Mouse (Mus musculus): ENCODE results near the gene Prodh2.
A peak's percentile ranks its signal among the peaks of the same experiment; 100 is the strongest.
"Not testable (repeated sequence)": the region's sequence is repeated elsewhere in the genome, so short reads cannot be mapped to it uniquely, and the experiment has no call there.

Prodh2 gene

DNA sequence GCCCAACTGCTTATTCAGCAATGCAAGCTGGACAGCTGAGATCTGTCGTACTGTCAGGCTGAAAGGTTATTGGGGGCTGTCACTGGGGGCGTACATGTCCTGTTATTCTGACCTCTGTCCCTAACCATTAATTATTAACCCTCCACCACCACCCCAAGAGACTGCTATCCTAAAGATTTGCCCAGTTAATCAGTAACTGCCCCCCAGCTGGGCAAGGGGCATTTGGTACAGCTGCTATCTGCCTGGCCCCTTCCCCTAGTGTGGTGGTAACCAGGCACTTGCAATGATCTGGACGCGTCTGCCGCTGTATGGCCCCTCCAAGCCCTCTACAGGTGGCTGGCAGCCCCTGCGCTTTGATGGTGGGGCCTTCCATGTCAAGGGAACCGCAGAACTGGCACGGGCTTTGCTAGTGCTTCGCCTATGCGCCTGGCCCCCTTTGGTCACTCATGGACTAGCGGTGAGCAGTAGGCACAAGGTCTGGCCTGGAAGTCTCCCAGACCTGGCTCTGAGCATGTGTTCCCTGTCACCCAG lies at the start of gene Prodh2:
Gene Prodh2, plus strand, starts transcription at position 222 of the 531 bp plus-strand sequence.
- no peak for ATAC-seq (ENCODE audit: low TSS enrichment)

DNA sequence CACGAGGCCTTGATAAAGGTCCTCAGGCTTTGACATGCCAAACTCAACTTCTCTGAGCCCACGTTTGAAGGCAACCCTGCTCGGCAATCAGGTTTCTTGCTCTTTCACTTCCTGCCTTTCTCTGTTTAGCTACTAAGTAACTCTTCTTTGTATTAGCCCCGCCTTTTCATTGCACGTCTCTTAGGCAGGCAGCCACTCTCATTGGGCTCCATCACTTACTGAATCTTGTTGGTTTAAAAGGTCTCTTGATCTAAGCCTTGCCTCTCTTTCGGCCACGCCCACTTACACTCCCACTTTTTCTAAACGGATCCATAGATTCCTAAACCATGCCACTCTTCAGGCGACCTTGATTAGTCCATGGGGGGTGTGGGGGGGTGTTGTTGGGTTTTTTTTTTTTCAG lies 49.7 kb upstream of the Prodh2 start:
- ATAC-seq (ENCODE audit: low TSS enrichment): no peak

DNA sequence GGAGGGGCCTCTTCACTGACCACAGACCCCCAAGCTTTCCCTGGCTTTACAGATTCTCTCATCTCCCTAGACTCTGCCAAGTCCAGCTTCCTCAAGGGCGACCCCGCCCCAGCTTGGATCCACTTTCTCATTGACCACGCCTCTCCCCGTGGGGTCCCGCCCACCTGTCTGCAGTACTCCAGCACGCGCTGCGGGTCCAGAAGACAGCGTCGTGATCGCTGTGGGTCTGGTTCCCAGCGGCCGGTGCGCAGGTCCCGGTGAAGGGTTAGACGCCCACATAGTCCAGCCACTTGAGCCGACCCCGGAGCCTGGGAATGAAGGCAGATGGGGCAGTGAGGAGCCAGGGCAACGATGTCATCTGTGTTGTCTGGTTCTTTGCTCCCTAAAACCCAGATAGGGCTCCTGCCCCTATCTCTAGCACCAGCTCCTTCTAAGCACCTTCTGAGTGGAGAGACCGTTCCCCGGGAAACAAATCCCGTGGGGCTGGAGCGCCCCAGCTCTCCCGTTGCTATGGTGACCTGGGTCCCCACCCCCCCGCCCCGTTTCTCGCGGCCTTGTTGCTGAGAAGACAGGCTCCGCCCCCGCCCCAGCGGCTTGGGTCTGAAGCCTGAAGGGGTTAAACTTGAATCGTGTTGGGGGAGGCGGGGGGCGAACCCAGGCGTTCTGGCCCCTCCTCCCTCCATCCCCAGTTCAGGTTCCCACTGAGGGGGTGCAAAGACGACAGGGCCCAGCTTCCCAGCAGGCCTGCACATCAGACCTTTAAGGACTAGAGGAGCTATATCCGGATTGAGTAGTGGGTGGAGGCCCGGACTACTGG lies 49.1 kb upstream of the Prodh2 start:
- ATAC-seq (ENCODE audit: low TSS enrichment): peak; percentile 28; the same call in 1 of the 2 replicates

DNA sequence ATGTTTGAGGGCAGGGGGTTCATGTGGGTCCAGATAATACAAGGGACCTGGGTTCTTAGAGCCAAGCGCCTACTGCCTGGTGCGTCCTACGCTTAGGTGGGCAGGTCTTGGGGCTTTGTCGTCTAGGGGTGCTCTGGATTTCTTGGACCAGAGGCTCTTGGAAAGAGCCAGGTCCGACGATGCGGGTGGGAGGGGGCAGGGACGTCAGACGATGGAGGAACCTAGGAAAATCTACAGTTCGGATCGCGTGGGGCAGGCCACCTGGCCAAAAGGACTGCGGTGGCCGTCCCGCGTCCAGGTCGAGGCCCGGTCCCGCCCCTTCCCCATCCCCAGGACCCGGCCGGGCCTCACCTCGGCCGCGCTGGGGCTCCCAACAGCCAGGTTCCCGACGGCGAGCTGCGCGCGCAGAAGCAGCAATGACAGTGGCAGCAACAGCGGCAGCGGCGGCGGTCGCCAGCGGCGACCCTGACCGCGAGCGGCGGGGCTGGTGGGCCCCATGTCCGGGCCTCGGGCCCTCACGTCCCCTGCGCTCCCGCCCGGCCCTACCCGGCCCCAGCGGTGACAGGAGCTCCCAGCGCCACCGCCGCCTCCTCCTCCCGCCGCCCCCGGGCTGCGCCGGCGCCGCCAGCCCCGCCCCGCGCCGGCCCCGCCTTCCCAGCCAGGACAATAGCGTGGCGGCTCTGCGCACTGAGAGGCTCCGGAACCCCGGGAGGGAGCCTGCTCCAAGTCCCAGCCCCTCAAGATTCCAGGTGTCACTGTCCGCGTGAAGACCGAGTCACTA lies 48.3 kb upstream of the Prodh2 start, which contains the start of gene Aplp1:
Gene Aplp1, minus strand, starts transcription at position 565 of the 781 bp plus-strand sequence.
- ATAC-seq (ENCODE audit: low TSS enrichment): peak; percentile 70

DNA sequence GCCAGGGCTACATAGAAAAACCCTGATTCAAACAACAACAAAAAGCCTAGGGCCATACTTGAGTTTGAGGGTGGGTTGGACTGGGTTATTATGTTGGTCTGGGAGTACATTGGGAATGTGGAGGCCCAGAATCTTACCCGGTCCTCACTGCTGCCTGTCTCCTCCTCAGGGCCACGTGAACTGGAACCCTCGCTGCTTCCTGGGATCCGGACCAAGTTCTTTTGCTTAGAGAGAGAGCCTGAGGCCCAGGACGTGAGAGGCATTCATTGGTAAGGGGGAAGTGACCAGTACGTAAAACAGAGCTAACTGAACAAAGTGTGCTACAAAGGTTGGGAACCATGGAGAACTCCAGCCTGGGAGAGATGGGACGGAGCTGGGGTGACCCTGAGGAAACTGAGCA lies 43.2 kb upstream of the Prodh2 start:
- peak; percentile 22; the same call in 1 of the 2 replicates for ATAC-seq (ENCODE audit: low TSS enrichment)

DNA sequence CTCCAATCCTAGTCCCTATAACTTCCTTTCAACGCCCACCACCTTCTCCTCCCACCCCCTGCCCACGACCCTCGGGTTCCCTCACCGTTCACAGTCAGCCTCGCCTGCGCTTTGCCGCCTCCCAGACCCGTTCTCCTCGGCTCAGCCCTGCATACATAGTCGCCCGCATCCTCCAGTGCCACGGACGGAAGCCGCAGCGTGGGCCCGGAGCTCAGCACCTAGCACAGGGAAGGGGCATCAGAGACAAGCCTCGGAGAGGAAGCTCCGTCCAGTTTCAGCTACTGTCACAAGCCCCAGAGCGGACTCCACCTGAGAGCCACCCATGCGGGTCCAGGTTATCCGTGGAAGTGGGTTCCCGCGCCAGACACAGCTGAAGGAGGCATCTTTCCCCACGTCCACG lies 40.1 kb upstream of the Prodh2 start:
- no peak for ATAC-seq (ENCODE audit: low TSS enrichment)

DNA sequence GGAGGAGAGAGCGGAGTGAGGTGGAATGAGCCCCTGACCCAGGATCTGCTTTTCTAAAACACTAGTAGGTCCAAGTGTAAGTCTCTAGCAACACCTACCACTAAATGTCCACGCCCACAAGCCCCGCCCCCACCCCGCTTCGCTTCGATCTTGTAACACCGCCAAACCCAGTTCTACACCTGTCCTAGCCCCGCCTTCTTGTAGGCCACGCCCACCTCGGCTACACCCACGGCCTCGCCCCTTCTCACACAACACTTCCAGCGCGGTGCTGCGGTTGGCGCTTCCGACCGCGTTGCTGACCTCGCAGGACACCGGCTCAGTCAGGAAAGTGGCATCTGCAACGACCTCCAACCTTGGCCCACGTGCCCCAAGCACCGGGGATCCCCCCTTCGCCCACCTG lies 39.7 kb upstream of the Prodh2 start:
- ATAC-seq (ENCODE audit: low TSS enrichment): no peak

DNA sequence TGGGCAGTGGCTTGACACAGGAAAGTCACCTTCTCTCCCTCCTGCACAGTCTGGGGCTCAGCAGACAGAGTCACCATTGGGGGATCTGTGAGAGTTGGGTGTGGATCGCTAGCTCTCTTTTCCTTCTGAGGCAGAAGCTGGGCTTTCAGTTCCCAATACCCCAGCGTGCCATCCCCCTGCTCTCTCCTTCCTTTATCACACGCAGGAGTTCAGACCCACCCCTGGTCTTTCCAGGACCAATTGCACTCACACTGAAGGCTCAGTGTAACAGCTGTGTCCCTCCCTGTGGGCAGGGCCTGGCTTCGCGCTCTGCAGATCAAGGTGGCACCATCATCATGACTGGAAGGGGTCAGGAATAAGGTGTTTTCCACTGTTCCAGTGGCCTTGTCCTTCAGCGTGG lies 39.2 kb upstream of the Prodh2 start:
- no peak for ATAC-seq (ENCODE audit: low TSS enrichment)

DNA sequence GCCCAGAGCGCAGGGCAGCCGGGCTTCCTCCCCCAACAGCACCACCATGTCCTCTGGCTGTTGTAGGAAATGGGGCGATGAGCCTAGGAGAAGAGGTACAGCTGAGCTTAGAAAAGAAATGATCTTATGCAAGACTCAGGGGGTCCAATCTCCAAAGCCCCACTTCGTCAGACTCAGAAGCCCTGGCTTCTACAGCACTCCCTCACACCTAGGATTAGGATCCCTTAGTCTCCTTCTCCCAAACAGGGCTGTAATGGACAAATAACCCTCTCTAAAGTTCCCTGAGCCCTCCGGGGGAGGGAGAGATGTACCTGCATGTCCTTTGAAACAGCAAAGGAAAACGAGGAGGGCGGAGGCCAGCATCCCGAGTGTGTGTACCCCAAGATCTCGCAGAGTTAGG lies 36.9 kb upstream of the Prodh2 start:
- ATAC-seq (ENCODE audit: low TSS enrichment): no peak

DNA sequence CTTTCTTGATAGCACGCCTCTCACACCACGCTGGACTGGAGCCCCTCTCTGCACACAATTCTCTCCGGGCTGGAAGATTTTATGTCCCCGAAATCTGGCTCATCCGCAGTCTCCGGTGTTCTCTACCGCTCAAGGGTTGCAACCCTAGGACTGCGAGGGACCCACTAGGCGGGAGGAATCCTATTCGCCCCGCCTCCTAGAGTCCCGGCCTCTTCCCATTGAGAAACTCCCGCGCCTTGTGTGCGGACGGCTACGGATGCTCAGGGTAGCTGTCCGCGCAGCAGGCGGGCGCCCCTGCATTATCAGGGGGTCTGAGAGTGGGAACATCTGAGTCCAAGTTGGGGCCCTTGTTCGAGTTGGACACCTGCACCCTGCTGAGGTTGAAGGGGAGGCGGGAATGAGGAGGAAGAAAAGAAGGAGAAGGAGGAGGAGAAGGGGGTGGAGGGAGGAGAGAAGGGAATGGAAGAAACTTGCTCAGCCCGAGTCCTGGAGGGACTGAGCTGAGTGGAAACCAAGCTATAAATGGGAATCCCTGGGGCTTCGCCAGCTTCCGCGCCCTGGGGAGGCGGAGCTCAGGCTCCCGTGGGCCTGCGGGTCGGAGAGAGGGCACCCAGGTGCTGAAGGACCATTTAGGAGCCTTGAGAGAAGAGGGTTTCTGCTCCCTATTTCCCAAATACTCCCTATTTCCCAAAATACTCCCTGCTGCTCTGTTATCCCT lies 36.4 kb upstream of the Prodh2 start:
- ATAC-seq (ENCODE audit: low TSS enrichment): peak; percentile 50; the same call in 1 of the 2 replicates

DNA sequence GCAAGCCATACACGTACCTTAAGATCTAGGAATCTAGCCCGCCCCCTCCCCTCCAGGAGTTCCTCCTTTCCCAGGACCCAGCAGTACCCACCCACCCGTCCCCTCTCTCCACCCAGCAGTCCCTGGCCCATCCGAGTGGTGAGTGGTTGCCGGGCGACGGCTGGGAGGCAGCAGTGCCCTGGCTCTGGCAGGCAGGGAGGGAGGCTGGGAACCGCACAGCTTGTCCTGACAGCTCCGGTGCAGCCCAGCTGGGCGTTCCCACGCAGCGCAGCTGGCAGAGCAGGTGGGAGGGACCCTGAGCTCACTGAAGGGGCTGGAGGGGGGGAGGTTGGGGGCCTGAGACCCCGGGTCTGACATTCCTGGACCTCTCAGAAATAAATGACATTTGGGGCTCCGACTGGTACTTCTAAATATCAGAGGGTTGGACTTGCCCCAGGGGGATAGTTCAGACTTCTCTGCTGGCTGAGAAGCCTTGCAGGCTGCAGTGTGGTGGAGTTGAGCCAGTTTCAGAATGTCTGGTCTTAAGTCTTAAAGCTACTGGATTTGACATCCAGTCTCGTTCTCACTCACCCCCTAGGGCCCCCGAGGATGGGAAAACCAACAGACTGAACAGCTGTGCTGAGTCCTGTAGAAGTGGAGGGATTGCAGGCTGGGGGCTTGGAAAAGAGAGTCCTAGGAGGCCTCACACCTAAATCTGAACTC lies 35.6 kb upstream of the Prodh2 start, which contains the start of the genes Kirrel2 and Nphs1:
Gene Kirrel2, minus strand, starts transcription at position 62 of the 702 bp plus-strand sequence.
Gene Nphs1, plus strand, starts transcription at position 687 of the 702 bp plus-strand sequence.
- ATAC-seq (ENCODE audit: low TSS enrichment): peak; percentile 90

DNA sequence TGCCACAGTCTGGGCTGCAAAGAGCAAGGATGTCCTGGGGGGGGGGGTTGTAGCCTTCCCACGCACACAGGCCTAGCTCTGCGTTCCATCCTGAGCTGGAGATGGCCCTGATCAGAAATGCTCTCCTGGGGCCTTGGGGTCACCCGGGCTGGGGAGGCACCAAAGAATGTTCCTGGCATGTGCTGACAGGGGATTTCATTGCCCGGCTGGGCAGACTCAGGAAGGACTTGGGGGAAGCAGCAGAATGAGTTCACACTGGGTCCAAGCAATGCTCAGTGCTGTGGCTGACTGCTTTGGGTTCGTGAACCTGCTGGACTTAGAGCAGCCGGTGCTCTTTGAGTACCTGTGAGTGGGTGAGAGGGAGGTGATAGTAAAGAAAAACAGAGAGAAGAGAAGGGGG lies 33.9 kb upstream of the Prodh2 start:
- ATAC-seq (ENCODE audit: low TSS enrichment): no peak

DNA sequence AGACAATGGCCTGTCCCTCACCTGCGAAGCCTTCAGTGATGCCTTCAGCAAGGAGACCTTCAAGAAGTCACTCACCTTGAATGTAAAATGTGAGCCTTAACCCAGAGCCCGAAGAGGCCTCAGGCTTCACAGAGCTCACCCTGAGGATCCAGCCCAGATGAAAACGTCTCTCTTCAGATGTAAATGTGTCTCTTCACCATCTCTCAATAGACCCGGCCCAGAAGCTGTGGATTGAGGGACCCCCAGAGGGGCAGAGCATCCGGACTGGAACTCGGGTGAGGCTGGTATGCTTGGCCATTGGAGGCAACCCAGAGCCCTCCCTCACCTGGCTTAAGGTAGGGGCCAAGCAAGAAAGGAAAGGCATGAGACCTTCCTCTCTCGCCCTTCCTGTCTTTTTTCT lies 29.9 kb upstream of the Prodh2 start:
- ATAC-seq (ENCODE audit: low TSS enrichment): no peak

DNA sequence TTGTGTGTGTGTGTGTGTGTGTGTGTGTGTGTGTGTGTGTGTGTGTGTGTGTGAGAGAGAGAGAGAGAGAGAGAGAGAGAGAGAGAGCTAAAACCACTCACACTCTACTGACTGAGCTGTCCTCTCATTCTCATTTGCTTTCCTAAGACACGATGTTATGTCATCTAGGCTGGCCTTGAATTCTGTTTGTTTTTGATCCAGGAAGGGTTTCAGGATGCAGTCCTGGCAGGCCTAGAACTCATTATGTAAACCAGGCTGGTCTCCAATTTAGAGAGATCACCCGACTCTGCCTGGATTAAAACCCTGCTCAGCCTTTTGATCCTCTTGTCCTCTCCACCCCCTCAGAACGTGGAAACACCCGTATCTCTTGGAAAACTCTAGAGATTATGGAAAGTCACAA lies 29.4 kb upstream of the Prodh2 start:
- ATAC-seq (ENCODE audit: low TSS enrichment): 0 out of 2 replicates have a peak, but pooled peaks have one; percentile 44

DNA sequence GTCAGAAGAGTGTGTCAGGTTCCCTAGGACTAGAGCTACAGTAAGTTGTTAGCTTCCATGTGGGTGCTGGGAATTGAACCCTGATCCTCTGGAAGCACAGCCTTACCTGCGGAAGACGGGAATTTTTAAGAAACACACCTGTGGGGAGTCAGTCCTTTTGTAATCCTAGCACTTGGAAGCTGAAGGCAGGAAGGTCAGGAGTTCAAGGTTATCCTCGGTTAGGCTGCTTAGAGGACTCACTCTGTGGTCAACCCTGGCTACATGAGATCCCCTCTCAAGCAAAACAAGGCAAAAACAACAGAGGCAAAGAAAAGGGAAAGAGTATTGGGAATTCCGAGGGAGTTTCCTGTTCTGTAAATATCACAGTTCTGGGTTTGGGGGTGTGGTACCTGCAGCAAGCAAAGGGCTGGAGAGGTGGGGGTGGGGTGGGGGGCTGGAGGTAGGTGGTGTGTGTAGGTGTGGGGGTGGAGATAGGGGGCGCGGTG lies 28.6 kb upstream of the Prodh2 start:
- ATAC-seq (ENCODE audit: low TSS enrichment): no peak

DNA sequence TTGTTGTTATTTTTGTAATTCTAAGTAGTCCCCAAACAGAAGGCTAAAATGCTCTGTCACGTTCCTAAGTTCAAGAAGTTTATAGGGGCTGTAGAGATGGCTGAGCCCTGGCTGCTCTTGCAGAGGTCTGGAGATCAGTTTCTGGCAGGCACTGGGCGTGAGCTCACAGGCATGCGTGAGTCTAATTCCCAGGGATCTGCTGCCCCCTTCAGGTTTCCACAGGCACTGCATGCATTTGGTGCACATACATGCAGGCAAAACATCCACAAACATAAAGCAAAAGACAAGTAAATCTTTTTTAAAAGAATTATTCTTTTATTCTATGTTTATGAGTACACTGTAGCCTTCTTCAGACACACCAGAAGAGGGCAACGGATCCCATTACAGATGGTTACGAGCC lies 21.0 kb upstream of the Prodh2 start:
- no peak for ATAC-seq (ENCODE audit: low TSS enrichment)

DNA sequence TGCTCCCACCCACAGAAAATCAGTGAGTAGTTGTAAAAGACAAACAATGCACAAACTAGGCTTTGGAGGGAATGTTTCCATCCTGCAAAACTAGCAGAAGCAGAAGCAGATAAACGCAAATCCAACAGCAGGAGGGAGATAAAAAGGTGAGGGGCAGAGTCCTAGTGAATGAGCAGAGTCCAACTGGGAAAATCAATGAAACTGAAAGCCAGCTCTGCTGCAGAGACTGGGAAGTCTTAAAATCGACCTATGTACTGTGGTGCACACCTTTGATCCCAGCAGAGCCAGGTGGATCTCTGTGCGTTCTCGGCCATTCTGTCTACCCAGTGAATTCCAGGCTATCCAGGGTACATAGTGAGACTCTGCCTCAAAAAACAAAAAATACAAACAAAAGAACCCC lies 18.4 kb upstream of the Prodh2 start:
- no peak for ATAC-seq (ENCODE audit: low TSS enrichment)

DNA sequence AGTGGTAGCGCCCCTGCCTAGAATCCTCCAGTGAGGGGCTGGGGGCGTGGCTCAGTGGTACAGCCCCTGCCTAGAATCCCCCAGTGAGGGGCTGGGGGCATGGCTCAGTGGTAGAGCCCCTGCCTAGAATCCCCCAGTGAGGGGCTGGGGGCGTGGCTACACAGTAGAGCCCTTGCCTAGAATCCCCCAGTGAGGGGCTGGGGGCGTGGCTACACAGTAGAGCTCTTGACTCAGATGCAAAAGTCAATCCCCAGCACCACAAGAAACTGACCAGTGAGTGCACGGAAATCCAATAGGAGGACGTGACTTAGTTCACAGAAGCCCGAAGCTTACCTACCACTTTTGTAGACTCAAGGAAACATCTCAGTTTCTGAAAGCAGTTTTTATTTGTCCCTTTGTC lies 17.3 kb upstream of the Prodh2 start:
- ATAC-seq (ENCODE audit: low TSS enrichment): not testable (repeated sequence)

DNA sequence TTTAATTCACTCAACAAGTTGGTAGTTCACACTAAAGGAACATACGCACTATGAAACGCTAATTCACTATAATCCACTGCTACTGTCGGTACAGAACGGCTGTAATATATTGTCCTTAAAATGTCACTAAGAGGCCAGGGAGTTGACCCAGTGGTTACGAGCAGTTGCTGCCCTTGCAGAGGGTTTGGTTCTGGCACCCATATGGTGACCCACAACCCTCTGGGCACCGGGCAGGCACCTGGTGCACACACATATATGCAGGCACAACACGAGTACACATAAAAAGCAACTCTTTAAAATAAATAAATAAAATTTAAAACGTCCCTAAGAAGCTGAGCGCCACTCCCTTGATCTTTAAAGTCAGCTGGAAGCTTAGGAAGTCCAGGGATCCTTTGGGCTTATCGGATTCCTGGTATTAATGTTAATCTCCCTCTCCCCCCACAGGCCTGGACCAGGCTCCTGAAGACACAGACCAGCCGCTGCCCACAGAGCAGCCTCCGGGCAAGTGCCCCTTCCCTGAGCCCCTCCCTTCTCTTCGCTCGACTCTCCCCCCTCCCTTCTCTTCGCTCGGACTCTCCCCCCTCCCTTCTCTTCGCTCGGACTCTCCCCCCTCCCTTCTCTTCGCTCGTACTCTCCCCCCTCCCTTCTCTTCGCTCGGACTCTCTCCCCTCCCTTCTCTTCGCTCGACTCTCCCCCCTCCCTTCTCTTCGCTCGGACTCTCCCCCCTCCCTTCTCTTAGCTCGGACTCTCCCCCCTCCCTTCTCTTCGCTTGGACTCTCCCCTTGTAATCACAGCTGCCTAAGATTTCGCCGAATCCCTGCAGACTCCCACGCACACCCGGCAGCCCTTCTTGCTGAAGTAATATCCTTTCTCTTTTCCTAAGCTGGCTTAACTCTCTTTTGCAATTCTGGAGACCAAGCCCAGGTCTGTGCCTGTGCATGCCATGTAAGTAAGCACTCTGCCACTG lies 15.7 kb upstream of the Prodh2 start:
- peak; percentile 86 for ATAC-seq (ENCODE audit: low TSS enrichment)

DNA sequence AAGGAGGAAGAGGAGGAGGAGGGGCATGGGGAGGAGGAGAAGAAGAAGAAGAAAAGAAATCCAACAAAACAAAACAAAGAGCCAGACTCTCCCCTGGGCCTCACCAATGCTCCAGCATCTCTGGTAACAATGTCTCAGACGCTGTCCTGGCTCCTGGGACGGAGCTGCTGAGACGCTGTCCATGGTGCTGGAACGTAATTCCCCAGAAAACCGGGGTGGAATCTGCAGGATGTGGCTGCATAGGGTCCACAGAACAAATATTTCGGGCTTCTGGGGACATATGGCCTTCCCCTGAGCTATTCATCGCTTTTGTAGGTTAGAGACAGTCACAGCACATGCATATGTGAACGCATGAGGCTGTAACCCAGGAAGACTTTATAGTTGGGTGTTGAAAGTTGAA lies 9.2 kb upstream of the Prodh2 start:
- ATAC-seq (ENCODE audit: low TSS enrichment): no peak
